Mouse (Mus musculus) ZHBTc4 (cell line): Measurements from ENCODE around the gene Prkar2b.

Experiments used
- DNase-seq: peaks from one replicate; pipeline ENCODE4 v3.0.0-alpha.2; 2011; ENCODE audit warnings: low read depth, low spot score

Gene Prkar2b

DNA sequence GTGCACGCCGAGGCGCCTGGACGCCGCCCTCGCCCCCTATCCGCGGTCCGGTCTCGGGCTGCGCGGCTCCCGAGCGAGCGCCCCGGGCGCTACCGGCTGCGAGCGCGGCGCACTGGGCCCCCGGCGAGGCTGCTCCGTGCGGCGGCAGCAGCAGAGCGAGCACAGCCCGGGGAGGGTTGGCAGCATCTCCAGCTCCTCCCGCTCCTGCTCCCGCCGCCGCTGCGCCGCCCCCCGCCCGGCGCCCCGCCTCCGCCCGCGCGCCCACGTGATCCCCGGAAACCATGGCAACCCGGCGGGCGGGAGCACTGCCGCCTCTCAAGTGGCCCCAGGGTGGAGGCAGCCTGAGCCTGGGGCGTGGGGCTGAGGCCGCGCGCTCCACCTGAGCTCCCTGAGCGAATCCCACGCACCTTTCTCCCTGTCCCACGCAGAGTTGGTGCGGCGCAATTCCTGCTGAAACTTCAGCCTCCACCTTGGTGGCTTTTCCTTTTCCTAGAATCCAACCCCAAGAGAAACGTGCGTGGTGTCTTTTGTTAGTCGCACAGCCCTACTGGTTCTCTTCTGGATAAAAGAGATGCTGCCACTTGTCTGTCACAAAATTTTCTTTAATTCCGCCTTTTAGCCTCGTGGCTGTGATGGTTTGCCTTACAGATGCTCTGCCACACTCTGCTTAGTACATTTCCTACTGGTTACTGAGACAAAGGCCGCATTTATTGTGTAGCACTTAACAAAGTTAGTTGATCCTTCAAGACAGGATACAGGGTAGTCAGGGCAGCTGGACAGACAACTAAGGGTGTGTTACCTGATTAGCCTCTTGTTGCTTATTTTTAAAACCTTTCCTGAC lies at the start of gene Prkar2b:
Gene Prkar2b, minus strand, starts transcription at position 207 of the 841 bp plus-strand sequence.
- DNase-seq: peak; percentile 91

DNA sequence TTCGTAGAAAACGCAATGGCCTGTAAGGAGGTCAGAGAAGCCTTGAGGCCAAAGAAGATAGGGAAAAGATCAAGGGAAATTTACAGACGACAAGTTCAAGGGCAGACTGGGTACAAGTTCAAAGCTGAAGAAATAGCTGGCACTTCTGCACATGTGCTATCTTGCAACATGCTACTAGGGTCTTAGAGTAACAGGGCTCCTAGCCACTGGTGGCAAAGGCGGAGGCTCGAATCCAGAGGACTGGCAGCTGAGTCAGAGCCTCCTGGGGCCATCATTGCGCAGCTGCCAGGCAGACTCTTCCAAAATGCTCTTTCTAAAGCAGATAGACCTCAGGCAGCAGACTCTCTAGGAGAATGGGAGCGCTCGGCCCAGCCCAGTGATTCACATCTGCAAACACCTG lies 48.1 kb upstream of the Prkar2b start:
- DNase-seq: no peak

DNA sequence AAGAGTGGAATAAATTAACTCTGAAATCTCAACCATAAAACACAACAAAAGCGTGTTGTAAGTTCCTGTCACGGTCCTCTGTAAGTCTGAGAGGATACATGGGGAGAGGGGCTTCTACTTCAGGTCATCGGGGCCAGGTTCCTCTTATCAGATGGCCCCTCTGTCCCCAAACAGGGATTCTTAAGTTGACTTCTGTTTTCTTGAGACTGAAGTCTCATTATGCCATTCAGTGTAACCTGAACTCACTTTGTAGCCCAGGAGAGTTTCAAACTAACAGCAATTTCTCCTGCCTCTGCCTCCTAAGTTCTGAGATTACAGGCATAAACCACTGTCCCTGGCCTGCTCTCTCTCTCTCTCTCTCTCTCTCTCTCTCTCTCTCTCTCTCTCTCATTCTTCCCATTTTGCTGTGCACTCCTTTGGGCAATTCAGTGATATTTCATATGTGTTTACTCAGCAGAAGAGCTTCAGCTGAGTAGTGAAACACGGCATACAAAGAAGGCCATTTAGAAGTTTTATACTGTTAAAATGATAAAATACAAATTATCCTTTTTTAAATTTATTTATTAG lies 43.9 kb upstream of the Prkar2b start:
- DNase-seq: no peak

DNA sequence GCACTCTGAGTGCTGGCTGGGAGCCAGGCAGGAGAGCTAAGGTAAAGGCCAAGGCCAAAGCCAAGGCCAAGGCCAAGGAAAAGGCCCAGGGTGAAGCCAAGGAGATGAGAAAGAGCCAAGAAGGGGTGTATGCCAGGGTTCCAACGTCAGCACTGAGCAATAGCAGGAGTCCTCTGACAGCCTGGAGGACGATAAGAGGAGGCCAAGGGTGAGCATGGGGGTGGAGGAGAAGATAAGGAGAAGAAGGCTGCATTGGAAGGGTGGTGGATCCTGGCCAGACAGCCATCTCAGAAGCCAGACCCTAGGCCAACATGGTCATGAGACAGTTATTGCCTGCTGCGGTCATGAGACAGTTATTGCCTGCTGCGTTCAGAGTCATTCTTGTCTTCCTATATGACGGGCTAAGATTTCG lies 43.4 kb upstream of the Prkar2b start:
- DNase-seq: no peak

DNA sequence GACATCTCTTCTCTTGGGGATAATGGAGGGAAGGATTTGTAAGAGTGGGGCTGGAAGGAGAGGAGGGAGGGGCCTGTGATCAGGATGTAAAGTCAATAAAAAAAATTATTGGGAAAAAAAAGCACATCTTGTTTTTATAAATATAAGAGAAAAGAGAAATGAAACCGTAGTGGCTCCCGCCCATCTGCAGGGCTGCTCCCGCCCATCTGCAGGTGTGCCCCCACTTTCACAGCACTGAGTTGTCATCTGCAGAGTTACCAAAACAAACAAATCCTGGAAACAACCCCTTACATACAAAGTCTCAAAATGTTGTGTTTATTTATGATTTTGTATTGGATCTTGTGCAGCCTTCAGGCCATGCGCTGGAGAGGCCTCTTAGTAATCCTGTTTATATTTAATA lies 40.2 kb upstream of the Prkar2b start:
- DNase-seq: no peak

- no peak for DNase-seq
Observed at GRCm38 (mm10) chr12:32099686-32100206, 38.6 kb upstream of the Prkar2b start.

DNA sequence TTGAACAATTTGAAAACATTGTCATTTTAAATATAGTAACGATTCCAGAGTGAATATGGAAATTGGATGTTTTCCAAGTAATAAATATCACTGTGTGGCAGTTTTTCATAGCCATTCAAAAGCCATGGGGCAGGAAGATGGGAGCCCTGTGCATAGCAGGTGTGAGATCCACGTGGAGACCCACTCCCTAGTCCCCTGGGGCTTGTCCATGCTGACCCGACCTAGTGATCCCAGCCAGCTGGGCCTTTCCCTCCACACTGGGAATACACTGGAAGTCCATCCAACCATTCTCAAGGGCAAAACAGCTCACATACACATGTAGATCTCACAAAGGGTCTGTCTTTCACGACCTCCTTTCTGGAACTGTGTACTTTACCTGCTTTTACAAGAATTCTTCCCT lies 37.5 kb upstream of the Prkar2b start:
- no peak for DNase-seq

GRCm38 (mm10) chr12:32097107-32097506 lies 36.0 kb upstream of the Prkar2b start:
- DNase-seq: no peak

GRCm38 (mm10) chr12:32095164-32095563 lies 34.1 kb upstream of the Prkar2b start:
- no peak for DNase-seq

GRCm38 (mm10) chr12:32092452-32092851 lies 31.4 kb upstream of the Prkar2b start:
- no peak for DNase-seq

- no peak for DNase-seq
Observed at GRCm38 (mm10) chr12:32088566-32088965, 27.5 kb upstream of the Prkar2b start.

GRCm38 (mm10) chr12:32087339-32087738 lies 26.2 kb upstream of the Prkar2b start:
- no peak for DNase-seq

GRCm38 (mm10) chr12:32086874-32087273 lies 25.8 kb upstream of the Prkar2b start:
- DNase-seq: no peak

DNA sequence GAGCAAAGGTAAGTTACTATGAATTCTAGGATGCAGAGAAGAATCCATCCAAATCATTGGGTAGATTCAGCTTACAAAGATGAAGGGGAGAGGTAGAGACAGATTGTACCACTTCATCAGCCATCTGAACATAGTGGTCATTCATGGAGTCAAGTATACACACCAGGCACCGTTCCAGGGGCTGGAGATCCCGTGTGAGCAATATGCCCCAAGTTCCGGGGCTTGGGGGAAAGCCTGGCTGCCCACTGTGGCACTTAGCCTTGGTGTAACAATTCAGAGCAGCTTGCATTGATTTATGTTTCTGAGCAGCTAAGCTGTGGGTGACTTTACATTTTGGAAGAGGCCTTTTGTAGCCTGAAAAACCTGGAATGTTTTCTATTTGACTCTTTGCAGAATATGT lies 24.8 kb upstream of the Prkar2b start:
- no peak for DNase-seq

DNA sequence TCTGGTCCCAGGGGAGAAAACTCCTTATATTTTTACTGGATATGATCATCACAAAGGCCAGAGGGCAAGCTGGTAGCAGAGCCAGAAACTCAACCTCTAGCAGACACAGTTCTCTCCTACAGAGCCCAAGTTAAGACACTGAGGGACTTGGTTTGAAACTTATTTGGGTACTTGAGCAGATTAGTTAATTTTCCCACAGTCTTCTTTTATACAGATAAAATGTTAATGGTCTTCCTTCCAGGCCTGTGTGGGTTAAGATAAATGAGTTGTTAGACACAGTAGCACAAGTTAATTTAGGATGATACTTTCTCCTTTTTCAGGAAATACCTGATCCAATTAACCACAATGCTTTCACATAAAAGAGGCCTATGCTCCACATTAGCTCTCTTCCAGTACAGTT lies 24.1 kb upstream of the Prkar2b start:
- no peak for DNase-seq

GRCm38 (mm10) chr12:32084601-32085000 lies 23.5 kb upstream of the Prkar2b start:
- DNase-seq: no peak

DNA sequence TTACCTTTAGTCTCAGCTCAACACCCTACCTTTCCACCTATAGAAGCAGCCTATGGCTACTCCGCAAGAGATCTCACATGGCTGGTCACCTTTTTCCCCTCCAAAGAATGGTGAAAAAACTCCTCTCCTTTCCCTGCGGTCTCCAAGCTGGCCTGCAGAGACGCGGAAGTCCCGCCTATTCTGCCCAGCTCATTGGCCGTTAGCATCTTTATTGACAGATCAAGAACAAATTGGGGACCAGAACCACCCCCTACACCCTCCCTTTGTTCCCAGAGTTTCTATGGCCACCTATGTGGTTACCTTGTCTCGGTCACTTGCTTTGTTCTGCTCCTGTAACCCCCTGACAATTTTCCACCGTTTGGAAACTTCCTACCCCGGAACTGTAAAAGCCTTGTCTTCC lies 19.6 kb upstream of the Prkar2b start:
- peak; percentile 10 for DNase-seq

DNA sequence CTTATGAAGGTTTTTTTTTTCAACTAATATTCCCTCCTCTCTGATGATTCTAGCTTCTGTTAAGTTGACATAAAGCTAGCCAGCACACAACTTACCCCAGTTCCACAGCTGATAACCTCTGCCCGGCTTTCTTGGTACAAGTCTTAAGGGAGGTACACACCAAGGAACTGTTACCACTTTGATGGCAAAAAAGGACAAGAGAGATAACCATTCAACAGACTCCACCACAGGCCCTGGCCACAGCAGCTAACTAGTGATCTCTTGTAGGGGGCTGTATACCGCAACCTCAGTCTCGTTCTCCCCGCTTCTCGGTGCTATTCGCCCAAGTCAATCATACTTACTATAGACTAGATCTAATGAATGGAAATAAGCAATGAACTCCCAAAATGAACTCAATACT lies 16.3 kb upstream of the Prkar2b start:
- no peak for DNase-seq

DNA sequence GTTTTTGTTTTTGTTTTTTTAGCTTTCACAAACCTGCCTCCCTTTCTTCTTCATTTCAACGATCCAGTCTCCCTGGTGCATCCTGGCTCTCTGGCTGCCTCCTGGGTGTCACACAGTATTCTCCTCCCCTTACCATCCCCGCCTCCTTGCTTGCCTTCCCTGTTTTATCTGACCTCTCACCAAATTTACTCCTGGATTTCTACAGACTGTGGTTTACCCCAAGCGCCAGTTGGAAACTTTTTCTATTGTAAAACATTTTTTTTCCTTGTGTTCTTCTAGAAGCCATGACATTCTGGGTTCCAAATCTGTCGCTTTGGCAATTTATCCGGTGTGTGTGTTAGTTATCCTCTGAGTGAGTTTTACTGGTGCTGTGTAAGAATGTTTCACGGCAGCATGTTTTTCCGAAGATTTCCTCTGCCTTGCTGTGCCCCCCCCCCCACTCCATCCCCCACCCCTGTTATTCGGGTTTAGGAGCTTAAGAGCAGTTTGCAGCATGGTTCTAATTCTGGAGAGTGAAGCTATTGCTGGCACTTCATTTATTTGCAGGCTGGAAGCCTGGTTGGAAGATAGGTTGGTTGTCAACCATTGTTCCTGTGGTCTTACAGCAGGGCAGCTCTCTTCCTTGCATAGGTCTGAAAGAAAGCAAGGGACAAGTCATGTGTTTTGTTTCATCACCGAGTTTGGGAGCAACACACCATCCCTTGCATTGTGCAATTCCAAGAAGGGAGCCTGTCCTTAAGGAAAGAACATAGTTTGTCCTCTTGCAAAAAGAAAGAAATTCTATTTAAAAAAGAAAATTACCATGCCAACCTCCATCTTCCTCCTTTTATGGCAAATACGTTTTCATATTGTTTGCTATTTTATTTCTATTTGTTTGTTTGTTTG lies 15.0 kb upstream of the Prkar2b start:
- no peak for DNase-seq

DNA sequence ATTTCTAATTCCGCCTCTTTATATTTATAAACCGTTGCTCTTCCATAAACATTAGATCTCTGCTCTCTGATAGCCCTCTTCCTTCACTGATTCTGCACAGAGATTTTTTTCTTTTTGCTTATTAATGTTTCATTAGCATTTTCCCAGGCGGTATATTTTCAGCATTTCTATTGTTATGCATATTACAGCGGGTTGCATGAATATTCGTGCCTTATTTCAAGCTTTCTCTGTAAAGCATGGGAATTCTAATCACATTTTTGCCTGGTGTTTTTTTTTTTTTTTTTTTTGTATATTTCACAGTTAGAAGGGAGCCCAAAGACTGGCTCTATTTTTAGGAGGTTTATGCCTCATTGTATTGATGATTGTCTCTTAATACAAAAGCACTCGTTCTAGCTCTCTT lies 13.2 kb upstream of the Prkar2b start:
- no peak for DNase-seq

- no peak for DNase-seq
Observed at GRCm38 (mm10) chr12:32066004-32066403, 4.9 kb upstream of the Prkar2b start.
